Mouse (Mus musculus) stomach, adult 2 months (tissue): Measurements from ENCODE around the gene Zfp354a. TPM values are rescaled to one million over a fixed set of nuclear protein-coding genes. Genes with fewer than 3 reads are reported as not detected.

Experiments
- polyA plus RNA-seq: library from polyadenylated mRNA; depleted of rRNA; stranded (reverse); fragments of >200 nt; gene quantifications from 2 replicates; pipeline ENCODE4 v1.2.3, GENCODE M21; 2012; rRNA removed

Gene Zfp354a
- polyA plus RNA-seq: 0.05 and 0.56 TPM in 2 replicates

DNA sequence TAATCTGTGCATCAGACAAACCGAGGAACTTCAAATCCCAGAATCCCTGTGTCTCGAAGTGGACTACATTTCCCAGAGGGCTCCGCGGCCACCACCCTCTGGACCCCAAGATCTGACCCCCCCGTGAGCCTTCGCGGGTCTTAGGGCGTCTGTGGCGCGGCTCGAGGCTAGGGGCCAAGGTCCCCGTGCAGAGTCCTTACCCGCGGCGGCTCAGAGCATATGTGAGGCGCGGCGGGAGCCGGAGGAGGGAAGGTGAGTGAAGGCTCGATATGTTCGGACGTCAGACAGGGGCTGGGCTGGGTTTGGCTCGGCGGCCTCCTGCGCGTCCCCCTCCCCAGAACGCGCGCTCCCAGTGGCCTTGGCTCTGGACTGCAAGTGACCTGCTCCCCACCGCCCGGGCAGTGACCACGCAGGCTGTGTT lies at the start of gene Zfp354a:
TSS of gene Zfp354a (plus strand) at position 107 of the 421 bp plus-strand sequence.

DNA sequence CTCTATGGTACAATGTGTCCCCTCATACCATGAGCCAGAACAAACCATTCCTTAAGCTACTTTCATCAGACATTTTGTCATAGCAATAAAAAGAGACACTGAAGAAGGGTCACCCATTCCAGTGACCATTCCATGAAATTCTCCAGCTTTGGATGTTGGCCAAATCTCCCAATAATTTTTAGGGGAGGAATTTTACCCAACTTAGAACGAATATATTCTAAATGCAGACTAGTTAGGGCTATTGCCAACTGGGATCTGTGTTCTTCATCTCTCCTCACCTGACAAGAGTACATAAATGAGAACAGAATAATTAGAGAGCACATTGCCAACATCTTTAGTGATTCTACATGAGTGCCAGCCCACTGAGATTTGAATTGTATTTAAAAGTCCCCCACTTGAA lies 45.1 kb upstream of the Zfp354a start, which contains the start of gene Olfr54:
TSS of gene Olfr54 (plus strand) at position 301 of the 400 bp plus-strand sequence.

DNA sequence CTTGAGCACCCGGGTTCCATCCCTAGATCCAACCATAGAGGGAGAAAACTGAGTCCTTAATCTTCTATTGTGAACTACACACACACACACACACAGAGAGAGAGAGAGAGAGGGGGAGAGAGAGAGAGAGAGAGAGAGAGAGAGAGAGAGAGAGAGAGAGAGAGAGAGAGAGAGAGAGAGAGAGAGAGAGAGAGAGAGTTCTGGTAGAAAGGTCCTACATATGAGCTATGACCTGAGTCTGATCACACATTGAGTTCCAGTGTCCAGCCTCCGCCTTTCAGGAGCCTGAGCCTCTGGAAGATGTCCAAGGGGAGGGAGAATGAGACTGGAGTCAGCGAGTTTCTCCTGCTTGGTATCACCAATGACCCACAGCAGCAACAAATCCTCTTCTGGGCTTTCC lies 11.2 kb upstream of the Zfp354a start, which contains the start of gene Olfr1375:
TSS of gene Olfr1375 (plus strand) at position 301 of the 400 bp plus-strand sequence.

Other genes starting within 250 kb of the Zfp354a start
- 0.28 and 0.52 TPM in 2 replicates for gene Zfp354c, start 231.5 kb upstream of the Zfp354a start, polyA plus RNA-seq
- gene Zfp879, start 217.7 kb upstream of the Zfp354a start, polyA plus RNA-seq: 0.03 TPM in 1 of 2 replicates, not detected in the other
- 0.04 TPM in 1 of 2 replicates, not detected in the other for gene Grm6, start 208.6 kb upstream of the Zfp354a start, polyA plus RNA-seq
- gene Zfp454, start 171.6 kb upstream of the Zfp354a start, polyA plus RNA-seq: 0.04 TPM in 1 of 2 replicates, not detected in the other
- gene Zfp2, start 143.1 kb upstream of the Zfp354a start, polyA plus RNA-seq: 0.09 TPM in 2 replicates
- not detected in 2 replicates for gene Zfp354b, start 127.6 kb upstream of the Zfp354a start, polyA plus RNA-seq
- gene 4933414I15Rik, start 115.5 kb upstream of the Zfp354a start, polyA plus RNA-seq: not detected in 2 replicates
- 0.16 TPM in 1 of 2 replicates, not detected in the other for gene Prop1, start 105.5 kb upstream of the Zfp354a start, polyA plus RNA-seq
- gene Olfr1378, start 92.7 kb upstream of the Zfp354a start, polyA plus RNA-seq: not detected in 2 replicates
- not detected in 2 replicates for gene Olfr1377, start 77.3 kb upstream of the Zfp354a start, polyA plus RNA-seq
- not detected in 2 replicates for gene Olfr51, start 55.7 kb upstream of the Zfp354a start, polyA plus RNA-seq
- gene Olfr54, start 45.0 kb upstream of the Zfp354a start, polyA plus RNA-seq: not detected in 2 replicates
- gene Olfr1375, start 11.1 kb upstream of the Zfp354a start, polyA plus RNA-seq: not detected in 2 replicates
- gene Gm12569, start 161.2 kb downstream of the Zfp354a start, polyA plus RNA-seq: not detected in 2 replicates
- gene Clk4, start 202.5 kb downstream of the Zfp354a start, polyA plus RNA-seq: 1.6 and 3.9 TPM in 2 replicates
- 0.40 TPM in 1 of 2 replicates, not detected in the other for gene BC049762, start 203.8 kb downstream of the Zfp354a start, polyA plus RNA-seq
- gene Col23a1, start 230.7 kb downstream of the Zfp354a start, polyA plus RNA-seq: 0.97 and 1.4 TPM in 2 replicates